ENCODE assay signal across 12 mouse cellular contexts in the genomic region with DNA sequence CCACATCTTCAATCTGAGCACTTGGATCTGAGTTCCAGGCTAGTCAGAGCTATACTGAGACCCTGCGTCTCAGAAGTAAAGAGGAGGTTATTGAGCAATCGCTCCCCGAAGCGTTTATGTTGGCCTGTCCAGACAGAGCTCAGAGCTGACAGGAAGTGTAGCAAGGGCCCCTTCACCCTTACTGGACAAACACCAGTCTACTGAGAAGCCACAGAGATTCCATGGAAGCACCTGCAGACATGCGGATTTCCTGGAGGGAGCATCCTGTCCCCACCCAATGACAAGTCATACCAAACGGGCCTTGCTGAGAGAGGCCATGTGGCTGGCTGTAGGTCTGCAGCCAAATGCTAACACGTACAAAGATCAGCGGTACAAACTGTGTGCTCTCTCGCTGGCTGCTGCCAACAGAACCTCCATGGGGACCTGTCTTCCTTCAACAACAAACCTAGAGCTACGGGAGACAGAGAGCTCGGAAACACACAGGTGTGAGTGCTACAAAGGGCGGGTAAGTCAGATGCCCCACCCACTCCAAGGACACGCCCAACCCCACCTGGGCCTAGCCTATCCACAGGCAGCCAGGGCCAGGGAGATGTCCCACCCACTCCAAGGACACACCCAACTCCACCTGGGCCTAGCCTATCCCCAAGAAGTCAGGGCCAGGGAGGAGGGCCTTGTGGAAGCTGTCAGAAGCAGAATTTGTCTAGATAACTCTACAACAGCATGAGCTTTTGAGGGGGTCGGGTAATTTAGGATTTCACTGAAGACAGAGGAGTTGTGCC. TPM values are rescaled to one million over a fixed set of nuclear protein-coding genes. Genes with fewer than 3 reads are reported as not detected.
DNase-seq lines count a peak whose midpoint lies in the region; ATAC-seq and TF ChIP-seq lines count a peak whose summit lies in the region.
"Had no signal": no experiment of that assay in that cellular context is flagged by ENCODE, and none has a peak within 500 bp of the region (broad histone marks: within the 10 kb centered on the region; RNA-seq: fewer than 3 reads in every experiment).

No protein-coding gene starts in this region.

- no peaks in the 10 kb centered on the region for H3K9me3 ChIP-seq in kidney, embryonic 15.5 days (replicated peaks)
- no peaks in the 10 kb centered on the region for H3K9me3 ChIP-seq in heart, embryonic 16.5 days (replicated peaks; ENCODE audit: control insufficient read depth, low read length)
- no peaks in the 10 kb centered on the region for H3K9me3 ChIP-seq in liver, postnatal 0 days (ENCODE audit: low read length)

- TF ChIP-seq CTCF in liver, postnatal 0 days (IDR thresholded peaks at IDR 0.05; ENCODE audit: low read depth) = no peak

- WGBS in kidney, embryonic 15.5 days = 81% methylated on average over 14 of the region's 14 CpGs
- 71% methylated on average over 14 of the region's 14 CpGs for WGBS in heart, embryonic 16.5 days
- 46% methylated on average over 14 of the region's 14 CpGs for WGBS in liver, postnatal 0 days (ENCODE audit: insufficient replicate concordance)

- peak; percentile 94 for DNase-seq in heart, adult 11 months
- DNase-seq in heart, postnatal 36 days = no peak
- peak; percentile 3 to 47 for DNase-seq in kidney, postnatal 25 days
- DNase-seq in liver, postnatal 0 days = peak; percentile 62
- DNase-seq in right cerebral cortex, postnatal 25 days = no peak
- no peak for DNase-seq in c-Kit-positive CD71-positive TER-119-positive erythroid progenitor cells, embryonic 14.5 days (ENCODE audit: low spot score)
- DNase-seq: adrenal gland, postnatal 14 days; lung, postnatal 4 days; thymus, postnatal 25 days had no signal

- 0 out of 2 replicates have a peak, but pooled peaks cover 9% of the 10 kb centered on the region for H3K4me1 ChIP-seq in kidney, embryonic 15.5 days
- peaks cover 36% of the 10 kb centered on the region for H3K4me1 ChIP-seq in heart, embryonic 16.5 days (ENCODE audit: control insufficient read depth, insufficient read depth, low read length)
- peaks cover 5% of the 10 kb centered on the region for H3K4me1 ChIP-seq in liver, postnatal 0 days (ENCODE audit: insufficient read depth)

- no peak overlapping the region for H3K27ac ChIP-seq in kidney, embryonic 15.5 days
- H3K27ac ChIP-seq in heart, embryonic 16.5 days (ENCODE audit: low read length) = peak overlapping the region; percentile 32
- H3K27ac ChIP-seq in liver, postnatal 0 days (ENCODE audit: low read depth) = peak overlapping the region; percentile 48; the same call in 1 of the 2 replicates

- TF ChIP-seq EP300 in liver, postnatal 0 days (IDR thresholded peaks at IDR 0.05; ENCODE audit: low read depth) = no peak

- no peak overlapping the region for H3K4me3 ChIP-seq in kidney, embryonic 15.5 days (replicated peaks)
- no peak overlapping the region for H3K4me3 ChIP-seq in heart, embryonic 16.5 days (ENCODE audit: low read length)
- no peak overlapping the region for H3K4me3 ChIP-seq in liver, postnatal 0 days (ENCODE audit: low read depth, low read length)

- intact Hi-C loops in heart, postnatal 36 days (cut with DNase I) = loop anchor here (5.0 to 10.0 kb wide), 2 partner anchors 47 to 570 kb away; partner anchors contain the start of gene Prox1

- H3K4me2 ChIP-seq in kidney, embryonic 15.5 days = no peak overlapping the region
- H3K4me2 ChIP-seq in heart, embryonic 16.5 days (ENCODE audit: low read depth, low read length) = no peak overlapping the region
- H3K4me2 ChIP-seq in liver, postnatal 0 days (ENCODE audit: low read depth, low read length) = no peak overlapping the region

- 0 out of 2 replicates have a peak, but pooled peaks cover 3% of the 10 kb centered on the region for H3K27me3 ChIP-seq in kidney, embryonic 15.5 days
- no peaks in the 10 kb centered on the region for H3K27me3 ChIP-seq in heart, embryonic 16.5 days (ENCODE audit: control insufficient read depth, insufficient read depth, low read length)
- H3K27me3 ChIP-seq in liver, postnatal 0 days (ENCODE audit: insufficient read depth, low read length) = no peaks in the 10 kb centered on the region
- H3K27me3 ChIP-seq: Patski had no signal

- no peak overlapping the region for H3K9ac ChIP-seq in kidney, embryonic 15.5 days
- no peak overlapping the region for H3K9ac ChIP-seq in heart, embryonic 16.5 days (ENCODE audit: low read length)
- no peak overlapping the region for H3K9ac ChIP-seq in liver, postnatal 0 days (replicated peaks)

- H3K36me3 ChIP-seq in kidney, embryonic 15.5 days = no peaks in the 10 kb centered on the region
- H3K36me3 ChIP-seq in heart, embryonic 16.5 days (ENCODE audit: control insufficient read depth, insufficient read depth) = peaks cover 10% of the 10 kb centered on the region; the same call in 1 of the 2 replicates
- peaks cover 5% of the 10 kb centered on the region for H3K36me3 ChIP-seq in liver, postnatal 0 days (replicated peaks; ENCODE audit: insufficient read depth, low read length)

- ATAC-seq in kidney, embryonic 15.5 days (replicated peaks; ENCODE audit: low FRiP score) = no peak
- 0 out of 2 replicates have a peak, but pooled peaks have one; percentile 8 for ATAC-seq in heart, embryonic 16.5 days (replicated peaks; ENCODE audit: extremely low read depth, insufficient read depth, low FRiP score)
- ATAC-seq in liver, postnatal 0 days = peak; percentile 88
- ATAC-seq: Patski had no signal

RNA-seq across cellular contexts. Expression of gene Prox1, which starts 45.4 kb away (rescaled TPM):
- 10 to 100 TPM; 38.8 to 57.1 TPM for total RNA-seq in heart, postnatal 36 days (2021)
- 1.3 and 1.8 TPM in 2 replicates for polyA plus RNA-seq in kidney, embryonic 15.5 days (2015; fragmentation: Nextera tagmentation; extraction: Ambion mirVana)
- 16.4 and 17.7 TPM in 2 replicates for polyA plus RNA-seq in heart, embryonic 16.5 days (2015; fragmentation: Nextera tagmentation; extraction: Ambion mirVana)
- polyA plus RNA-seq in liver, postnatal 0 days (2015; fragmentation: Nextera tagmentation; extraction: Ambion mirVana) = 10.0 and 11.8 TPM in 2 replicates

Comparison
In these comparisons a context has a peak if more than half of its experiments do, and no peak if none do; other contexts are left out.
1. DNase-seq: peak in heart, adult 11 months (single experiment), kidney, postnatal 25 days (2 of 2) and liver, postnatal 0 days (single experiment); none in heart, postnatal 36 days (0 of 2), right cerebral cortex, postnatal 25 days (single experiment) and c-Kit-positive CD71-positive TER-119-positive erythroid progenitor cells, embryonic 14.5 days (single experiment).